Mouse (Mus musculus): Measurements from ENCODE around the gene Pip4k2c. TPM values are rescaled to one million over a fixed set of nuclear protein-coding genes. Genes with fewer than 3 reads are reported as not detected.
"Not testable (repeated sequence)": the region's sequence is repeated elsewhere in the genome, so short reads cannot be mapped to it uniquely, and the experiment has no call there.

The Pip4k2c gene
- total RNA-seq, 2 experiments from 2014 or later: 94.6 to 106 TPM

- intact Hi-C loops (cut with DNase I): no loop called here
- no peak for DNase-seq (ENCODE audit: low spot score in 2 of 2)
Observed at GRCm38 (mm10) chr10:127158471-127158870, 52.9 kb downstream of the Pip4k2c start.

GRCm38 (mm10) chr10:127156511-127156910, 54.9 kb downstream of the Pip4k2c start:
- no peak for DNase-seq (ENCODE audit: low spot score in 2 of 2)
- intact Hi-C loops (cut with DNase I): no loop called here

DNA sequence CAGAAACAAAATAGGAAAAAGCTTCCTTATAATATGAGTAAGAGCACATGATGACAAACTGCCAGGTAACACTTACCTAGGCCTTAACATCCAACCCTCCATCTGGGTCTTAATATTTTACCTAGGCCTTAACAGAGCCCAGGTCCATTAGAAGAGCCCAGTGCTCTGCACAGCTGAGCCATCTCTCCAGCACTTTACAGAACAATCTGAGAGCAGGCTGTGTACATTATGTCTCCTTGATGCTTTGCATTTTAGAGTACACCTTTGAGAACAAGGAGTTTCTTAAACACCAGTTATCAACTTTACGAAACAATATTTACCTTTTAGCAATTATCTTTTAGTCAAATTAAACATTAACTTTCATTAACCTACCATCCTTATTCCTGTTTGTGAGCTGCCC, 55.3 kb downstream of the Pip4k2c start:
- no peak for DNase-seq (ENCODE audit: low spot score in 2 of 2)
- intact Hi-C loops (cut with DNase I): no loop called here

DNA sequence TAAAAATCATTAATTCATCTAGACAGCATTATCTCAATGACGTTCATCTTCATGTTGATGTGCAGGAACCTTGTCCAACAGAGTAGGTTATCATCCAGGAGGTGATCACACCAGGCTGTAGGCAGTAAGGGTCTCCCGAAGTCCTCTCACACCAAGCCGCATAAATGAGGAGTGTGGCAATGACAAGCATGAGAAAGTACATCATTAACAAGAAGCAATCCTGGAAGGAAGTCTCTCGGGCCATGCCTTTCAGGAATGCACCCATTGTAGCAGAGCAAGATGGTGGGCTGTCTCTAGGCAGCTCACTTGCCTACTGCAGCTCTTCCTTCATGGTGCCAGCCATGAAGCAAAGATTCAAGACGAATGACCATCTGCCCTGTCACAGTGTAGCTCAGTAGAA, 56.7 kb downstream of the Pip4k2c start:
- intact Hi-C loops (cut with DNase I): no loop called here
- no peak for DNase-seq (ENCODE audit: low spot score in 2 of 2)

DNA sequence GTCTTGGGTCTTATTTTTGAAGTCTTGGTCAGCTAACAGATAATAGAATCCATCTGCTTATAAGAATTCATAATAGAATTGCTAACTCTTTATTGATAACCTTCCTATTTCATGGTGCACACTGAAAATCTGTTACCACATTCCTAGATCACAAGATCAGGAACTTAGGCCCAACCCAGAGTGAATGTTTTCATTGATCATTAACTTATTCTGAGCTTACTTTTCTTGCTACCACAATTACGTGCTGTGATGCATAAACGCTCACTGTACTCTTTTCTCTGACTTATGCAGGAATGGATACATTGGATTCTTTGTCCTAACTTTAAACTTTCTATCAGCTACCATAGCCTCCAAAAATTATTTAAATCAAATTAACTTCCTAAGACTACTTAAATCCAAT, 57.1 kb downstream of the Pip4k2c start:
- no peak for DNase-seq (ENCODE audit: low spot score in 2 of 2)
- intact Hi-C loops (cut with DNase I): no loop called here

- no peak for DNase-seq (ENCODE audit: low spot score in 2 of 2)
- intact Hi-C loops (cut with DNase I): no loop called here
Observed at GRCm38 (mm10) chr10:127153323-127153722, 58.1 kb downstream of the Pip4k2c start.

GRCm38 (mm10) chr10:127152556-127152955, 58.8 kb downstream of the Pip4k2c start:
- DNase-seq (ENCODE audit: low spot score in 2 of 2); intact Hi-C loops (cut with DNase I): not testable (repeated sequence)

GRCm38 (mm10) chr10:127151233-127151632, 60.2 kb downstream of the Pip4k2c start:
- DNase-seq (ENCODE audit: low spot score in 2 of 2); intact Hi-C loops (cut with DNase I): not testable (repeated sequence)

DNA sequence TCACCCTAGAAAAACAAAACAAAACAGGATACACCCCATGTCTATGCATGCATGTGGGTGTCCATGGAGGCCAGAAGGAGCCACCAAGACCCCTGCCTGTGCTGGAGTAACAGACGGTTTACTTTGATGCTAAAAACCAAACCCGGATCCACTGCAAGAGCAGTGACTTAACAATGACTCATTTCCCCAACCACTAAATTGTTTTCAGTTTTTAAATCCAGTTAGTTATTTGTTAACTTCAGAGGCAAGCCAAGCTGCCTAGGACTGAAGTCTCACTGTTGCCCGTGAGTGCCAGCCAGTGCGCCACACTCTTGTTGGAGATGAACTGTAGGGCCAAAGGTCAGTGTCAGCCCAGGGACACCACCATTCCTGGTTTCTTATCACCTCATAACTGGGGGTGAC, 60.9 kb downstream of the Pip4k2c start:
- intact Hi-C loops (cut with DNase I): no loop called here
- DNase-seq (ENCODE audit: low spot score in 2 of 2): no peak

- DNase-seq (ENCODE audit: low spot score in 2 of 2): no peak
- intact Hi-C loops (cut with DNase I): no loop called here
Observed at GRCm38 (mm10) chr10:127147135-127147534, 64.2 kb downstream of the Pip4k2c start.

Other genes starting within 250 kb of the Pip4k2c start
- gene Ctdsp2, start 232.9 kb downstream of the Pip4k2c start, total RNA-seq (2021): 10 to 100 TPM; 72.0 to 74.1 TPM
- gene Avil, start 210.9 kb downstream of the Pip4k2c start, total RNA-seq (2021): under 1 TPM; 0.16 to 0.20 TPM
- 10 to 100 TPM; 21.7 to 28.8 TPM for gene Tsfm, start 180.7 kb downstream of the Pip4k2c start, total RNA-seq (2021)
- gene Mettl1, start 170.2 kb downstream of the Pip4k2c start, total RNA-seq (2021): 10 to 100 TPM in 1 of 2 experiments, 1 to 10 TPM in 1; 9.2 to 10.6 TPM
- gene Eef1akmt3, start 170.1 kb downstream of the Pip4k2c start, total RNA-seq (2021): not detected
- 1 to 10 TPM in 1 of 2 experiments, under 1 TPM in 1; 0.39 to 1.2 TPM for gene Cyp27b1, start 163.3 kb downstream of the Pip4k2c start, total RNA-seq (2021)
- gene March9, start 151.4 kb downstream of the Pip4k2c start, total RNA-seq (2021): 10 to 100 TPM; 21.5 to 24.9 TPM
- gene Cdk4, start 148.1 kb downstream of the Pip4k2c start, total RNA-seq (2021): 10 to 100 TPM; 76.9 to 88.1 TPM
- 10 to 100 TPM; 63.5 to 66.3 TPM for gene Tspan31, start 141.3 kb downstream of the Pip4k2c start, total RNA-seq (2021)
- gene Agap2, start 136.3 kb downstream of the Pip4k2c start, total RNA-seq (2021): 100 to 1,000 TPM; 680 to 686 TPM
- gene Os9, start 90.5 kb downstream of the Pip4k2c start, total RNA-seq (2021): 100 to 1,000 TPM; 118 to 119 TPM
- gene B4galnt1, start 46.4 kb downstream of the Pip4k2c start, total RNA-seq (2021): 100 to 1,000 TPM; 116 to 122 TPM
- gene Slc26a10, start 30.9 kb downstream of the Pip4k2c start, total RNA-seq (2021): 1 to 10 TPM; 1.8 to 4.4 TPM
- 100 to 1,000 TPM; 173 to 176 TPM for gene Arhgef25, start 21.5 kb downstream of the Pip4k2c start, total RNA-seq (2021)
- 100 to 1,000 TPM; 195 to 221 TPM for gene Dtx3, start 15.9 kb downstream of the Pip4k2c start, total RNA-seq (2021)
- gene Kif5a, start 51.8 kb upstream of the Pip4k2c start, total RNA-seq (2021): 1,000 to 10,000 TPM in 1 of 2 experiments, 100 to 1,000 TPM in 1; 978 to 1,176 TPM
- 100 to 1,000 TPM; 267 to 287 TPM for gene Dctn2, start 54.8 kb upstream of the Pip4k2c start, total RNA-seq (2021)
- gene Mbd6, start 77.4 kb upstream of the Pip4k2c start, total RNA-seq (2021): 10 to 100 TPM; 32.9 to 54.4 TPM
- 10 to 100 TPM; 54.9 to 60.1 TPM for gene Mars, start 100.2 kb upstream of the Pip4k2c start, total RNA-seq (2021)
- gene Arhgap9, start 110.4 kb upstream of the Pip4k2c start, total RNA-seq (2021): 1 to 10 TPM in 1 of 2 experiments, under 1 TPM in 1; 0.94 to 1.1 TPM
- gene Gli1, start 130.4 kb upstream of the Pip4k2c start, total RNA-seq (2021): 1 to 10 TPM; 1.9 to 2.9 TPM
- gene Inhbe, start 142.8 kb upstream of the Pip4k2c start, total RNA-seq (2021): under 1 TPM; 0.15 to 0.20 TPM
- gene Inhbc, start 158.8 kb upstream of the Pip4k2c start, total RNA-seq (2021): not detected
- gene R3hdm2, start 168.7 kb upstream of the Pip4k2c start, total RNA-seq (2021): 100 to 1,000 TPM; 348 to 365 TPM

Data from left cerebral cortex, postnatal 36 days (tissue).